Mouse (Mus musculus): Measurements from ENCODE around the gene Letmd1.
A peak's percentile ranks its signal among the peaks of the same experiment; 100 is the strongest.
"Not testable (repeated sequence)": the region's sequence is repeated elsewhere in the genome, so short reads cannot be mapped to it uniquely, and the experiment has no call there.

Gene Letmd1

DNA sequence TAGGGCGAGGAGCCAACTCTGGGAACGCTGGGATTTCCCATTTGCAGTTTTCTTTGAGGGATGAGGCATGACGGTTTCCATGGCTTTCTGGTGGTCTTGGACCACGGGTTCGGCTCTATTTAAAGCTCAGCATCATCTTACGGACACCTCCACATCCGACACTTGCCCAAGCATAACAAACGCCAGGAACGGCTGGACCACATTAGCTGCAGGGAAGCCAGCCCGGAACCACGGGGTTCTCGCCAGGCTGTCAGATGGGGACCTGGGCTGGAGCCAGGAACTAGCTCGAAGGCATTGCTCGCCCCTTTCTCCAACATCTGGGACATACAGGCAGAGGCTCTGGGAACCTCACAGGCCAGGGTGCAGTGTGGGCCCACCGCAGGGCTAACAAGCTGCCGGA lies 17.6 kb upstream of the Letmd1 start:
- DNase-seq (ENCODE audit: low read depth, low spot score), result no peak

DNA sequence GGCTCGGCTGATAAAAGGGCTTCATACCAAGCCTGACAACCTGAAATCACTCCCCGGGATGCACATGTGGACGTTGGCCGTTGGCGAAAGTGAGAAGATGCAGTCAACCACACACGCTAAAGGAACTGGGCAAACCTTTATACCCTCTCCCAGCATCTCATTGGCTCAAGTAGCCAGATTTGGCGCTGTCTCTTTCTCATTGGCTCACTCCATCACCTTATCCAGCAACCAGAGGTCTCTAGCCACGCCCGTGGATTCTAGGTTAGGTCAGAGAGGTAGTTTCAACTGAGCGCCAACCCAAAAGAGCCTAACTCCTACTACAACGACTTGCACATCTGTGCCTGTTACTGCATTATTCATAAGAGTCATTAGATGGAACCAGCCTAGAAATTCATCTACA lies 16.3 kb upstream of the Letmd1 start:
- no peak for DNase-seq (ENCODE audit: low read depth, low spot score)

DNA sequence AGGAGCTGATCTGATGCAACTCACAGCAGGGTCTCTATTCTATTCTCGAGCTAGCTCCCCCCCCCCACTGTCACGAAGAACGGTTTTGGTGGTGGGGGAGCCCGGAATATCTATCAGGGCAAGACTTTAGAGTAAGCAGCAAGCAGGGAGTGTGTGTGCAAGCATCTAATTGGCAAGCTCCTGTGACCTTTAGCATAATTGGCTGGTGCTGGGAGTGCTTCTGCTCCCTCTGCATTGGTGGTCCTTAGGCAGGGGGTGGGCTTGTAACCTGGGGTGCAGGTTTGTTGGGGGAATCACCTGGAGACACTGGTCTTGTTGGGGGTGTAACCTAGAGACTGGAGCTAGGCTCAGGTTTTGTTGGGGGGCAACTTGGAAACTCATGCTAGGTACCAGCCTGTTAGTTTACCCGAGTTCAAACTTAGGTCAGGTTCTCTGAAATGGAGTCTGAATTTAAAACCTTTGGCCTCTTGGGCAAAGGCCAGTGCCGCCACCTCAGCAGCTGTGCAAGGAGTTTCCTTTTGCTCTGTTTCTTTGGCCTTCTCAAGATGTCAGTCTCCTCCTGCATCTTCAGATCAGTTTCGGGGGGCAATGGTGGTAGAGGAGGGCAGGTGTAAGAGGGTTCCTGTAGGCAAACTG lies 12.3 kb upstream of the Letmd1 start:
- DNase-seq (ENCODE audit: low read depth, low spot score), result no peak

DNA sequence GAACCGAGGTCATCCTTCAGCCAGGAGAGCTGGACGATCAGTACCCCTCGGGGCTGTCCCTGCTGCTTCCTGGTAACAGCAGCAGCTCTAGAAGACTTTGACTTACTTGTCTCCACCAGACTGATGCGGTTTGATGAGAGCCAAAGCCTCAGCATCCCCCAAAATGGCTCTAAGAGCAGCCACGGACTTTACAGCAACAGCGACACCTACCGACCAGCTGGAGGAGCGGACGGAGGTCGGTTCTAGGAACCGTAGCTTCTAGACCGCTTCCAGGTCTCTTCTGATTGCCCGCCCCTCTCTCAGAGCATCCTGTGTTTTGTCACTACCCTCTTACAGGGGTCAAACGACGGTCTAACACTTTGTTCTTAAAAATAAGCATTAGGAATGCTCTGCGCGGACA lies 11.5 kb upstream of the Letmd1 start:
- DNase-seq (ENCODE audit: low read depth, low spot score), result no peak

DNA sequence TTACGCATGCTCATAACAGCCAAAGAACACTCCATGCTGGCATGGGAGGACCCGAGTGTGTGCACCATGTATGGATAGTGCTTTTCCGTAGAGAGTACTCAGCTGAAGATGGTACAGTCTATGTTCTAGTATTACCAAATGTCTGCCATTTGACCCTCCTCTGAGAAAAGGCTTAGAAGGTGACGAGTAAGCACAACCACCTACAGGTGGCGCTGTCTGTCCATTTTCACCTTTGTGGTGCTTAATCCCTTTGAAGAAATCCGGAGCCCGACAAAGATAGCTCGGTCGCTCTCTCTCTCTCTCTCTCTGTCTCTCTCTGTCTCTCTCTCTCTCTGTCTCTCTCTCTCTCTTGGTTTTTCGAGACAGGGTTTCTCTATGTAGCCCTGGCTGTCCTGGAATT lies 10.8 kb upstream of the Letmd1 start:
- DNase-seq (ENCODE audit: low read depth, low spot score), result no peak

DNA sequence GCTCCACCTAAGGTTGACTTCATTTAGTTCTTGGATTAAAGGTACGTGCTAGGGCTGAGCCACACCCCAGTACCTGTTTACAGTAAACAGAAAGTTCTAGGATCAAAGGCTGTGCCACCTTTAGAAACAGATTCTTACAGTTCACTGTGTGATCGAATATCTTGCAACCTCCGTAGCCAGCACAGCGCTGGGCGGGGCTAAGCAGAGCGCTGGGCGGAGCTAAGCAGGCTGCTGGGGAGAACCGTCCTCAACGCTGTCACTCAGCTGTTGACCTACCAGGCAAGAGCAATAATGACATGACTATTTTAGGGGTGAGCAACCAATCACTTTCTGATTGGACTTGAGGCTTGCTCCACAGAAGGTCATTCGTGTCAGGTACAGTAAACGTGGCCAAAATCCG lies 7.9 kb upstream of the Letmd1 start:
- DNase-seq (ENCODE audit: low read depth, low spot score), result no peak

DNA sequence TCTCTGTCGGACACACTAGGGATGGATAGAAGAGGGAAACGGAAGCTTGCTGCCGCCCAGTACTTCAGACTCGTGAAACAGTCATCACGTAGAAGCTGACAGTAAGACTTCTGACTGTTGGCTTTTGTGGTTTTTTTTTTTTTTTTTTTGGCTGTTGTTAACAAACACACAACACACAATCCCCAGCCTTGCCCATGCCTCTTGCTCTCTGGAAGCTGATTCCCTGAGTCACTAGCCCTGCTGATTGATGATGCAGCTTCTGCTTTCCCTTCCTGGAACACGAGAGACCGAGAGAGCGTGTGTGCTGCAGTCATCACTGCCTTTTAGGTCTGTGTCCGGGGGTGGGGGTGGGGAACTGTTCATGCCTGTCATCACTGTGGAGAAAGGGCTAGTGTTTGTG lies 7.2 kb upstream of the Letmd1 start:
- DNase-seq (ENCODE audit: low read depth, low spot score), result no peak

DNA sequence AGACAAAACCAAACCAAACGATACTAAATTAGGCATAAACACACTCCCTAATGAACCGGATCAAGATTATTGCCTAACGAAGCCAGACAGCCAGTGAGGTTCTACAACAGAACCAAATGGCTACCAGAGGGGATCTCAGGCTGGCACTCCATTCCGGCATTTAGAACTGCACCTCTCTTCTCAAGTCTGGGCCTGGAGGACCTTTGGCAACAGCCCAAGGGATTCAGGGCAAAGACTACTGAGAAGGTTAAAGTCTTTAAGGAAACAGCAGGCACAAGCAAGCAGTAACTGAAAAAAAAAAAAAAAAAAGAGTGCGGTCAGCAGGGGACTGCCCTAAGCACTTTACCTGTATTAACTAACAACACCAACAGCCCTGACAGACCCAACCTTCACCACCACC lies 6.7 kb upstream of the Letmd1 start:
- no peak for DNase-seq (ENCODE audit: low read depth, low spot score)

DNA sequence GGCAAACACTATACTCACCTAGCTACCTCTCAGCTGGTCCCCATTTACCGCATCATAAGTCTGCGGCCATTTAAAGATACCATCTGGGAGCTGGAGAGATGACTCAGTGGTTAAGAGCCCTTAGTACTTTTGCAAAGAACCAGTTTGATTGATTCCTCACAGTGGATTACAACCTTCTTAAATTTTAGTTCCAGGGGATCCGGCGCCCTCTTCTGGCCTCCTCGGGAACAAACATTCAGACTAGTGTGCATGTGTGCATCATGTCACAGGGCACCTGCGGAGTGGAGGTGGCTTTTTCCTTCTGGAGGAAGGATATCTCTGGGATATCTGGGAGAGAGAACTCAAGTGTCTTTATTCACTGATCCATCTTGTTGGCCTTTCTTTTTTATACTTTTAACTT lies 5.1 kb upstream of the Letmd1 start:
- DNase-seq (ENCODE audit: low read depth, low spot score), result no peak

DNA sequence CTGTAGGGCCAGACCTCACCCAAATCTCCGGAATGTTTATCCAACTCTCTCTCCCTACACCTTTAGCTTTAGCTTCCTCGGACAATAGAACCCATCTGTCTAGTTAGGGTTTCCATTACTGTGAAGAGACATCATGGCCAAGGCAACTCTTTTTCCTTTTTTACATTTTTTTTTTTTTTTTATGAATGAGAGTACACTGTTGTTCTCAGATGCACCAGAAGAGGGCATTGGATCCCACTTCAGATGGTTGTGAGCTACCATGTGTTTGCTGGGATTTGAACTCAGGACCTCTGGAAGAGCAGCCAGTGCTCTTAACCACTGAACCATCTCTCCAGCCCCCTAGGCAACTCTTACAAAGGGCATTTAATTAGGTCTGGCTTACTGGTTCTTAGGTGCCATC lies 3.4 kb upstream of the Letmd1 start:
- no peak for DNase-seq (ENCODE audit: low read depth, low spot score)

DNA sequence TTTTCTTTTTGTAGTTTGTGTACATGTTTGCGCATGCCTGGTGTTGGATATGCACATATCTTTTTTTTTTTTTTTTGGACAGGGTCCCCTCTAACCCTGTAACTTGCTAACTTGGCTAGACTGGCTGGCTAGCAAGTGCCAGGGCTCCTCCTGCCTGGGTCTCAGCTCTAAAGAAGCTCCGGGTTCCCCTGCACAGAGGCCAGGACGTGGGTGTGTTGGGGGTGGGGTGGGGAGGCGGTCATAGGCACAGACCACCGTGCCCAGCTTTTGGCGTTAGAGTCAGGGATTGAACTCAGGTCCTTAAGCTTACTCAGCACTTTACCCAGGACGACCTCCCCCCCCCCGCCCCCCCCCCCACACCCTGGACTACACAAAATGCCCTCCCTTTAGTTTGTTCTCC lies 1.1 kb upstream of the Letmd1 start:
- DNase-seq (ENCODE audit: low read depth, low spot score), result no peak

DNA sequence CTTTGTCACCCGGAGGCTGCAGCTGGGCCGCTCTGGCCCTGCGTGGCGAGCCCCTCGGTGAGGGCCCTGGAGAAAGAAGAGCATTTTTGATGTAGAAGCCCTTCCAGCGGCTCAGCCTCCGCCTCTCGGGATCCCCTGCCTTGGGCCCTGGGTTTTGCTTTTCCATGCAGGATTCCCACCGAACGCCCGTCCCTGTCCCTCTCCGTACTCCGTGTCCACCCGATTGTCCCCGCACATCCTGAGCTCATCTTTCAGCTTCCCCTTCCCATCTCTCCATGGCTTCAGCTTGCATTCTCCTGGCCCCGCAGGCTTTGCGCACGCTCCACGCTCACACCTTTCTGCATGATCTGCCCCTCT lies 344 bp downstream of the Letmd1 start:
- no peak for DNase-seq (ENCODE audit: low read depth, low spot score)

DNA sequence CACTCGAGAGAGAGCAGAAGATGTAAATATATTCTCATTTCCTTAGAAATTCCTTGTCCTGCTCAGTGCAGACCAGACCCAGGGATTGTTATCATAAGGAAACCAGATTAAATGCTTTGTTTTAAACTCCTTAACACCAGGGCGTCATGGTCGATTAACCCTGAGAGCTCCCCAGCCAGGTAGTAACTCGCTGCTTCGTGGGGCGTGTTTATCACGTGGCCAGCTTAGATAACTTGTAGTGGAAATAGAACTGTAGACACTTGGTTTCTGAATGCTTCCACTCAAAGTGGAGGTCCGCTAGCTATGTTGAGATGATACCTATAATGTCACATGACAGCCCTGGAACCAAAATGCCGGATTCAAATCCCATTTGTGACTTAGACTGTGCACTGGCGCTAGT lies 1.2 kb downstream of the Letmd1 start:
- no peak for DNase-seq (ENCODE audit: low read depth, low spot score)

DNA sequence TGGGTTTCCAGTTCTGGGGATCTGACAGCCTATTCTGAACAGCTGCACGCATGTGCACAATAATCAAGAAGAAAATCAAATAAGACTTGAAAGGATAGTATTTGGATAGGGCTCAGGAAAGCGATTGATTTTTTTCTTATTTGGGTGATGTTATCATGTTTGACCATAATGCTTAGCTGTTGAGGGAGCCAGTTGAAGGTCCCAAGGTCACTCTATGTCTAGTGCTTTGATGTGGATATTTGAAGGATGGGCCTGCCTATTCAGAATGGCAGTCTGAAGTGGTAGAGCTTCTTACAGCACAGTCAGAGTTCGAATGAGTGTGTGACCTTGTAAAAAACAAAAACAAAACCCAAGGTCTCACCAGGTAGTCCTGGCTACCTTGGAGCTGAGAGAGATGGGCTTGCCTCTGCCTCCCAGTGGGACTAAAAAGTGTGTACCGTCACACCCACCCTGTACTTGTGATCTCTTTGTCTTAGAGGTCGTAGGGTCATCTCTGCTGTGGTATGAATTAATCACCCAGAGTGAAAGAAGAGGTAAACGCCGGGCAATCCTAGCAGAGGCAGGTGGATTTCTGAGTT lies 5.2 kb downstream of the Letmd1 start:
- no peak for DNase-seq (ENCODE audit: low read depth, low spot score)

DNA sequence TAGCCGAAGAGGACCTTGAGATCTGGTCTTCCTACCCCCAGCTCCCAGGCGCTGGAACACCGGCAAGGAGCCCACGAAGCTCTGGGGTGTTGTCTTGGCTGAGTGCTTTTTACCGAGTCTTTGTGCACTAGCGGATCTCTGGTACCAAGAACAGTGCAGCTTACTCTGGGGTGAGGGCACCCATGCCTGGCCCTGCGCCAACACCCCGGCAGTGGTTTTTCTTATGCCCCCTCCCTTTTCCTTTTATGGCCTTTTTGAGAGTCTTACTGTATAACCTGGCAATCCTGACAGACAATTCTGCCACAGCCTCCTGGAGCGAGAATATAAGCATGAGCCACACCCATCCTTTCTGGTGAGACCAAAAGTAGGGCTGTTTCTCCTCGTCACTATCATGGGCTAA lies 9.5 kb downstream of the Letmd1 start:
- DNase-seq (ENCODE audit: low read depth, low spot score), result no peak

DNA sequence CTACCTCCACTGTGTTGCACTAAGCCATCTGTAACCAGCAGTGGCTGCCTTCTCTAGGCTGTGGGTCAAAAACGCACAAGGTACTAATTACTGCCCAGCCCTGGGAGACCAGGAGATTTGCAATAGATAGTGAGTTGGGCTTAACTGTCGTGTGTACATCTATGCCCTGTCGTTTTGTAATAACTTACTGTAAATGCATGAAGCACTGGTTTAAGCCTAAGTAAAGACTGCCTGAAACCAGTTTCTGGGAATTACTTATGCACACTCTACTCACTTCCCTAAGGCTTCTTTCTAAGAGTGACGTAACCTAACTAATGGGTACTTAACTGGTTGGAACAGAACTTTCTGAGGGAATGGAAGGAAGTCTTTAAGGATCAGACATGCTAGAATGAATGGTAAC lies 10.1 kb downstream of the Letmd1 start:
- no peak for DNase-seq (ENCODE audit: low read depth, low spot score)

DNA sequence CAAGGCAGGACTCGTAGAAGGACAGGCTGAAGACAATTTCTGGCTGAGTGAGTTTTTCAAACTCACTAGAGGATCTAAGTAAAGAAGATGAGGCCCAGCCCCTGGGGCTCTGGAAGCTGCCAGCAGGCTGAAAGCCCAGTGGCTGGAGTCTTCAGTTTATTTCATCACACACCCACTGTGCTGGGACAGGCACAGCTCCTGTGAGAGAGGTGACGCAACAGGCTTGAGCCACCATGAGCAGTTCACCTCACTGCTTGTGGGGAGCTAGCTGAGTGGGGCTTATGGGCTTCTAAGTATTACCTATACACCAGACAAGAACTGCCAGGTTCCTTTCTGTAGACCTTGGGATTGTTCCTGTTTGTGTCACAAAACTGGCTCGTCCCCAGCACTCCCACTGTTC lies 16.8 kb downstream of the Letmd1 start:
- DNase-seq (ENCODE audit: low read depth, low spot score), result no peak

DNA sequence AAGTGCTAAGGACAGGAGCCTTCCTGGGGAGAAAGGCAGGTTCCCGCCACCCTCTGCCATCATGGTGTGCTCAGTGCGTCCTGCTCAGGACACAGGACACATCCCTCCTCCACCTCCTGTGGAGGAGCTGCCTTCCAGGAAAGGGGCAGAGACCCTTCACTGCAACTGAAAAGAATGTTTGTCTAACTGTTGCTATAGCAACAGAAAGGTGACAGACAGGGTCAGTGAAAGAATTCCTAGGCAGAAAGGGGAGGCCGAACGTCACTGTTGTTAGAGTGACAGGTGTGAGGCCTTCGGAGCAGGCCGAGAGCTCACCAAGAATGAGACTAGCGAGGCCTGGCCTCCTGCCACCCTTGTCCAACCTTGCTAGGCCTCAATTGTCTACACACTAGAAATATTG lies 17.6 kb downstream of the Letmd1 start:
- no peak for DNase-seq (ENCODE audit: low read depth, low spot score)

DNA sequence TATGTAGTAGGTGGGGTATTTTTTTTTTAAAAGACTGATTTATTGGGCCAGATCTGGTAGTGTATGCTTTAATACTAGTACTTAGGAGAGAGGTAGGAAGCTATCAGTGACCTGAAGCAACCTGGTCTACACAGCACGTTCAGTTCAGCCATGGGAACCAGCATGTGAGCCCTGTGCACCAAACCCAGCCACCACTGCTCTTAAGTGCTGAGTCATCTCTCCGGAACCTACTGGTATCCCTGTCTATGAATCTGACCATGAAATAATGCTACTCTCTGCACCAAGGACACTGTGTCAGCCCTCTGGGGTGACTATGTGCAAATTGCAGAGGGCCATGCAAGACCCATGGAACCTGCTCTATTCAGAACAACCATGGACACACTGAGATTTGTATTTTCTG lies 18.2 kb downstream of the Letmd1 start:
- DNase-seq (ENCODE audit: low read depth, low spot score), result no peak

DNA sequence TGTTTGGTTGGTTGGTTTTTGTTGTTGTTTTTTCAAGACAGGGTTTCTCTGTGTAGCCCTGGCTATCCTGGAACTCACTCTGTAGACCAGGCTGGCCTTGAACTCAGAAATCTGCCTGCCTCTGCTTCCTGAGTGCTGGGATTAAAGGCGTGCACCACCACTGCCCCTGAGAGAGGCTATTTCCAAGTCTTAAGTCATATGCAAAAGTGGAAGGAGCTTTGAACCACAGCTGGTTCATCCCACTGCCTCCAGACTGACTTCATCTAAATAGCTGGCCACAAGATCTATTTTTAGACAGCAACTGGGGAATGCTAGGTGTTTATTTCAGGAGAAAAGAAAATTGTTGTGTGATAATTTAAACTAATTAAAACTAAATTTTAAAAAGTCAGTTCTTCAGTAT lies 19.5 kb downstream of the Letmd1 start:
- DNase-seq (ENCODE audit: low read depth, low spot score), result not testable (repeated sequence)

DNA sequence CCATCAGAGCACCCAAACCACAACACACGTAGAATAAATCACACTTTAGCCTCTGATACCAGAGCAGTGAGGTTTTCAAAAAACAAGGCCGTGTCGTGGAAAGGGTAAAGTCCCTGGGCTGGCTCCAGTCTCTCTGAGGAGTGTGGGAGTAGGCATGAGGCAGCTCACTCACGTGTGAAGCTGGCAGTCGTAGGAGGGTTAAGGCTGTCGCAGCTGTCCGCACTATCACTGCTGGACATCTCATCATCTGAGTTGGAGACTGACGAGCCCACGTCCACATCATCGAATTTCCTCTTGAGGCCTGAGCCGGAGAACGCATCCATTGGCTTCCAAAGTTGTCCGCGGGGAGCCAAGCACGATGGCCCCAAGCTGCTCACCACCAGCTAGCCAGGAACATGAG lies 20.4 kb downstream of the Letmd1 start:
- no peak for DNase-seq (ENCODE audit: low read depth, low spot score)

DNA sequence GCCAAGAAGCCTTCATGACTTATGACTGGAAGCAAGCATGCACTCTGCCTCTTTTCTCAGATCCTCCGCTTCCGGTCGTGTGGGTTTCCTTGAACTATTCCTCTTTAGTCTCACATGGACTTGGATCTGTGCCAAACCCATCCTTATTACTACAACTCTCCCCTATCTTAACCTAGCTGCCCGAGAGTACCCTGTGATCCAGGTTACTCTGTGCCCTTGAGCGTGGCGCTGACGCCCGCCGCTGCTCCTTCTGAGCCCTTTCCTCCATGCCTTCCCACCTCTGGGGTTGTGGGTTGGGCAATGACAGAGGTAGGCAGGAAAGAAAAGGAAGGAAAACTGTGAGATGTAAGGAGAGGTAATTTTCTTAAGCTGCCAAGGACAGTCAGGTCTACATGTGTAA lies 23.1 kb downstream of the Letmd1 start:
- DNase-seq (ENCODE audit: low read depth, low spot score), result no peak

DNA sequence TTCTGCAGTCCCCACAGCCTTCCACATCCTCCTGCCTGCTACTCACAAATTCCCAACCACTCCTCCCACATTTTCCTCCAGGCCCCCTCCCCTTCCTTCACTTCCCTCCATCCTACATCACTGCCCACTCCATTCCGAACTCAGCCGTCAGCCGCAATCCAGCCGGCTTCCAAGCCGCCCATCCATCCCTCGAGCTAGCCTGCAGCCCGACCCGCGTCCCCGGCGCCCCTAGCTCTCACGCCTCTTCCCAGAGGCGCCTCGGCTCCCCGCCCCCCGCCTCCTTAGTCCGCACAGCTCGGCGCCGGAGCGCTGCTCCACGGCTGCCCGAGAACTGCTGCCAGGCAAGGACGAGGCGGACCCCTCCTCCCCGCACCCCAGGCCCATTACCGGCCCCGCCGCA lies 25.8 kb downstream of the Letmd1 start:
- DNase-seq (ENCODE audit: low read depth, low spot score), result no peak

DNA sequence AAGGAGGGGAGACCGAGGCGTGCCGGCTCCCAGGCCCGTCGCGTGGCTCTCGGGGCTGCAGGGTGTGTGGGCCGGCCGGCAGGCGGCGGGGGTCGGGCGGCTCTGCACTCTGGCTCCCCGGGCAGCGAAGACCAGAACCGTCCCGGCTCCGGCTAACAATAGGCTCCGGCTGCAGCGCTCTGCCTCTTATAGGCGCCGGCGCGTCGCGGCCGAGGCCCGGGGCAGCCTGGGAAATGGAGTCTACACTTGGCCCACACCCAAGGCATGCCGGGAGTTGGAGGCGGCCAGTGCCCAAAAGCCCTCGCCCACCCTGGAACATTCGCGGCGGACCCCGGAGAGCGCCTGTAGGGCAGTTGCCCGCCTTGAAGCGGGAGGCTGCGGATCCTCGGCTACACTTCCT lies 26.3 kb downstream of the Letmd1 start, which contains the start of gene Csrnp2:
Gene Csrnp2, minus strand, starts transcription at position 387 of the 400 bp plus-strand sequence.
- DNase-seq (ENCODE audit: low read depth, low spot score), result peak; percentile 68
